Mouse (Mus musculus): ENCODE measurements around the gene Ccl5. TPM values are rescaled to one million over a fixed set of nuclear protein-coding genes. Genes with fewer than 3 reads are reported as not detected.

The Ccl5 gene
- polyA plus RNA-seq, 1 experiment, result 519 TPM

- 83% methylated on average over 1 of the region's 1 CpGs for WGBS
- no peaks in the 10 kb centered on the region for H3K36me3 ChIP-seq (ENCODE audit: control insufficient read depth, insufficient read depth, low read length)
- no peaks in the 10 kb centered on the region for H3K27me3 ChIP-seq (ENCODE audit: control insufficient read depth, insufficient read depth, low read length)
- no peak overlapping the region for H3K4me3 ChIP-seq (ENCODE audit: extremely low read depth, insufficient read depth, insufficient read length)
- peaks cover 4% of the 10 kb centered on the region; the same call in 1 of the 2 replicates for H3K4me1 ChIP-seq (ENCODE audit: control insufficient read depth, insufficient read depth, insufficient read length)
- H3K27ac ChIP-seq (ENCODE audit: insufficient read depth, low read length), result no peak overlapping the region
- DNase-seq (ENCODE audit: low read depth in 1 of 2, low spot score in 2 of 2), result no peak
- TF ChIP-seq CTCF (IDR thresholded peaks at IDR 0.05; ENCODE audit: extremely low read depth, insufficient read depth, insufficient read length, insufficient replicate concordance), result no peak
- TF ChIP-seq POLR2A (IDR thresholded peaks at IDR 0.05; ENCODE audit: low read depth, low read length), result no peak
These were observed 2.9 kb upstream of the Ccl5 start for GRCm38 (mm10) chr11:83533192-83533591.

GRCm38 (mm10) chr11:83529024-83529423, 1.3 kb downstream of the Ccl5 start:
- no peak overlapping the region for H3K4me3 ChIP-seq (ENCODE audit: extremely low read depth, insufficient read depth, insufficient read length)
- no peak for DNase-seq (ENCODE audit: low read depth in 1 of 2, low spot score in 2 of 2)
- WGBS, result 95% methylated on average over 12 of the region's 12 CpGs
- H3K36me3 ChIP-seq (ENCODE audit: control insufficient read depth, insufficient read depth, low read length), result no peaks in the 10 kb centered on the region
- TF ChIP-seq POLR2A (IDR thresholded peaks at IDR 0.05; ENCODE audit: low read depth, low read length) (no peak), CTCF (IDR thresholded peaks at IDR 0.05; ENCODE audit: extremely low read depth, insufficient read depth, insufficient read length, insufficient replicate concordance) (no peak)
- H3K4me1 ChIP-seq (ENCODE audit: control insufficient read depth, insufficient read depth, insufficient read length), result no peaks in the 10 kb centered on the region; the same call in 1 of the 2 replicates
- no peak overlapping the region for H3K27ac ChIP-seq (ENCODE audit: insufficient read depth, low read length)
- no peaks in the 10 kb centered on the region for H3K27me3 ChIP-seq (ENCODE audit: control insufficient read depth, insufficient read depth, low read length)

GRCm38 (mm10) chr11:83522075-83522474, 8.2 kb downstream of the Ccl5 start, which contains the start of gene Heatr9:
Gene Heatr9, minus strand, starts transcription at chr11:83522175.
- DNase-seq (ENCODE audit: low read depth in 1 of 2, low spot score in 2 of 2), result no peak
- TF ChIP-seq CTCF (IDR thresholded peaks at IDR 0.05; ENCODE audit: extremely low read depth, insufficient read depth, insufficient read length, insufficient replicate concordance) (no peak), POLR2A (IDR thresholded peaks at IDR 0.05; ENCODE audit: low read depth, low read length) (no peak)
- 92% methylated on average over 3 of the region's 3 CpGs for WGBS
- no peaks in the 10 kb centered on the region for H3K36me3 ChIP-seq (ENCODE audit: control insufficient read depth, insufficient read depth, low read length)
- H3K4me1 ChIP-seq (ENCODE audit: control insufficient read depth, insufficient read depth, insufficient read length), result no peaks in the 10 kb centered on the region
- H3K27me3 ChIP-seq (ENCODE audit: control insufficient read depth, insufficient read depth, low read length), result no peaks in the 10 kb centered on the region
- H3K27ac ChIP-seq (ENCODE audit: insufficient read depth, low read length), result no peak within 1 kb of the TSS
- H3K4me3 ChIP-seq (ENCODE audit: extremely low read depth, insufficient read depth, insufficient read length), result no peak within 1 kb of the TSS

- TF ChIP-seq CTCF (IDR thresholded peaks at IDR 0.05; ENCODE audit: extremely low read depth, insufficient read depth, insufficient read length, insufficient replicate concordance) (no peak), POLR2A (IDR thresholded peaks at IDR 0.05; ENCODE audit: low read depth, low read length) (no peak)
- no peaks in the 10 kb centered on the region for H3K4me1 ChIP-seq (ENCODE audit: control insufficient read depth, insufficient read depth, insufficient read length)
- no peak for DNase-seq (ENCODE audit: low read depth in 1 of 2, low spot score in 2 of 2)
- H3K36me3 ChIP-seq (ENCODE audit: control insufficient read depth, insufficient read depth, low read length), result no peaks in the 10 kb centered on the region
- H3K4me3 ChIP-seq (ENCODE audit: extremely low read depth, insufficient read depth, insufficient read length), result no peak overlapping the region
- no peaks in the 10 kb centered on the region for H3K27me3 ChIP-seq (ENCODE audit: control insufficient read depth, insufficient read depth, low read length)
- WGBS, result 84% methylated on average over 6 of the region's 6 CpGs
- no peak overlapping the region for H3K27ac ChIP-seq (ENCODE audit: insufficient read depth, low read length)
These were observed 11.9 kb downstream of the Ccl5 start for GRCm38 (mm10) chr11:83518371-83518770.

GRCm38 (mm10) chr11:83517153-83517552, 13.2 kb downstream of the Ccl5 start:
- Histone ChIP-seq H3K36me3 (ENCODE audit: control insufficient read depth, insufficient read depth, low read length) (no peaks in the 10 kb centered on the region), H3K27me3 (ENCODE audit: control insufficient read depth, insufficient read depth, low read length) (no peaks in the 10 kb centered on the region), H3K4me3 (ENCODE audit: extremely low read depth, insufficient read depth, insufficient read length) (no peak overlapping the region), H3K4me1 (ENCODE audit: control insufficient read depth, insufficient read depth, insufficient read length) (no peaks in the 10 kb centered on the region), H3K27ac (ENCODE audit: insufficient read depth, low read length) (no peak overlapping the region)
- DNase-seq (ENCODE audit: low read depth in 1 of 2, low spot score in 2 of 2), result no peak
- no peak for TF ChIP-seq CTCF (IDR thresholded peaks at IDR 0.05; ENCODE audit: extremely low read depth, insufficient read depth, insufficient read length, insufficient replicate concordance)
- no peak for TF ChIP-seq POLR2A (IDR thresholded peaks at IDR 0.05; ENCODE audit: low read depth, low read length)

GRCm38 (mm10) chr11:83509521-83509920, 20.8 kb downstream of the Ccl5 start:
- TF ChIP-seq CTCF (IDR thresholded peaks at IDR 0.05; ENCODE audit: extremely low read depth, insufficient read depth, insufficient read length, insufficient replicate concordance) (no peak), POLR2A (IDR thresholded peaks at IDR 0.05; ENCODE audit: low read depth, low read length) (no peak)
- Histone ChIP-seq H3K36me3 (ENCODE audit: control insufficient read depth, insufficient read depth, low read length) (peaks cover 6% of the 10 kb centered on the region), H3K27ac (ENCODE audit: insufficient read depth, low read length) (no peak overlapping the region)

GRCm38 (mm10) chr11:83504308-83504707, 26.0 kb downstream of the Ccl5 start:
- H3K4me1 ChIP-seq (ENCODE audit: control insufficient read depth, insufficient read depth, insufficient read length), result no peaks in the 10 kb centered on the region
- H3K36me3 ChIP-seq (ENCODE audit: control insufficient read depth, insufficient read depth, low read length), result peaks cover 30% of the 10 kb centered on the region
- WGBS, result 93% methylated on average over 5 of the region's 5 CpGs
- no peak overlapping the region for H3K27ac ChIP-seq (ENCODE audit: insufficient read depth, low read length)
- H3K27me3 ChIP-seq (ENCODE audit: control insufficient read depth, insufficient read depth, low read length), result no peaks in the 10 kb centered on the region
- H3K4me3 ChIP-seq (ENCODE audit: extremely low read depth, insufficient read depth, insufficient read length), result no peak overlapping the region
- no peak for DNase-seq (ENCODE audit: low read depth in 1 of 2, low spot score in 2 of 2)
- TF ChIP-seq CTCF (IDR thresholded peaks at IDR 0.05; ENCODE audit: extremely low read depth, insufficient read depth, insufficient read length, insufficient replicate concordance), result no peak
- no peak for TF ChIP-seq POLR2A (IDR thresholded peaks at IDR 0.05; ENCODE audit: low read depth, low read length)

More at GRCm38 (mm10) chr11:83509521-83509920, 20.8 kb downstream of the Ccl5 start:
- Histone ChIP-seq H3K4me3 (ENCODE audit: extremely low read depth, insufficient read depth, insufficient read length) (no peak overlapping the region), H3K27me3 (ENCODE audit: control insufficient read depth, insufficient read depth, low read length) (no peaks in the 10 kb centered on the region), H3K4me1 (ENCODE audit: control insufficient read depth, insufficient read depth, insufficient read length) (no peaks in the 10 kb centered on the region)
- DNase-seq (ENCODE audit: low read depth in 1 of 2, low spot score in 2 of 2), result no peak
